Mouse (Mus musculus) kidney, adult 2 months (tissue): ENCODE measurements around the gene Aspscr1.

Source experiments
- CTCF ChIP-seq: fragments of 200-500 bp; conservative IDR thresholded peaks from 2 replicates; pipeline ENCODE4 v1.5.1; 2011; ENCODE audit warnings: low read depth, mild to moderate bottlenecking, control low read depth, low read length, moderate library complexity, mixed read lengths; ENCODE audit not compliant: insufficient read depth, insufficient read length
- POLR2A ChIP-seq: fragments of 200-500 bp; IDR thresholded peaks from one replicate; pipeline ENCODE4 v1.6.1; 2011; ENCODE audit warnings: low read depth, low read length, control low read depth

GRCm38 (mm10) chr11:120666617-120667016 lies 6.2 kb upstream of the Aspscr1 start:
- TF ChIP-seq CTCF = no peak
- no peak for TF ChIP-seq POLR2A
